Mouse (Mus musculus) CH12.LX (cell line): ENCODE measurements around the gene Chaf1b.

ENCODE experiments used
- BHLHE40 ChIP-seq: IDR thresholded peaks from 2 replicates; pipeline ENCODE4 v1.6.1; 2011; ENCODE audit warnings: mild to moderate bottlenecking, low read depth, low read length, improper control_type of control experiment
- CHD2 ChIP-seq: IDR thresholded peaks from 2 replicates; pipeline ENCODE4 v1.6.1; 2011; ENCODE audit warnings: low read length, improper control_type of control experiment
- CTCF ChIP-seq, 2 experiments: IDR thresholded peaks in 1 of 2; conservative IDR thresholded peaks in 1 of 2; 2 replicates each; pipeline ENCODE4 v1.5.1; 2011 to 2012; ENCODE audit warnings: low read depth in 2 of 2, low read length in 2 of 2, improper control_type of control experiment in 1 of 2, inconsistent platforms in 1 of 2, mild to moderate bottlenecking in 1 of 2, moderate library complexity in 1 of 2
- EP300 ChIP-seq: IDR thresholded peaks from 2 replicates; pipeline ENCODE4 v1.6.1; 2011; ENCODE audit warnings: low read length, improper control_type of control experiment
- GABPA ChIP-seq: IDR thresholded peaks from 2 replicates; pipeline ENCODE4 v1.6.1; 2012; ENCODE audit warnings: low read depth, low read length, improper control_type of control experiment, inconsistent platforms; ENCODE audit not compliant: insufficient replicate concordance
- MAFK ChIP-seq: IDR thresholded peaks from 2 replicates; pipeline ENCODE4 v1.6.1; 2011; ENCODE audit warnings: low read length, improper control_type of control experiment; ENCODE audit not compliant: insufficient replicate concordance
- MAZ ChIP-seq: IDR thresholded peaks from 2 replicates; pipeline ENCODE4 v1.6.1; 2012; ENCODE audit warnings: low read depth, mild to moderate bottlenecking, inconsistent platforms, low read length, improper control_type of control experiment, moderate library complexity
- POLR2A ChIP-seq: IDR thresholded peaks from 2 replicates; pipeline ENCODE4 v1.6.1; 2011; ENCODE audit warnings: low read depth, mild to moderate bottlenecking, improper control_type of control experiment, low read length
- RAD21 ChIP-seq: IDR thresholded peaks from 2 replicates; pipeline ENCODE4 v1.6.1; 2011; ENCODE audit warnings: low read depth, mild to moderate bottlenecking, low read length, improper control_type of control experiment, moderate library complexity
- RCOR1 ChIP-seq: conservative IDR thresholded peaks from 2 replicates; pipeline ENCODE4 v1.6.1; 2012; ENCODE audit warnings: low read depth, mild to moderate bottlenecking, inconsistent platforms, low read length, improper control_type of control experiment
- USF1 ChIP-seq: IDR thresholded peaks from 2 replicates; pipeline ENCODE4 v1.6.1; 2014; ENCODE audit warnings: low read depth, mild to moderate bottlenecking, inconsistent platforms, low read length, improper control_type of control experiment
- USF2 ChIP-seq: conservative IDR thresholded peaks from 2 replicates; pipeline ENCODE4 v1.6.1; 2011; ENCODE audit warnings: low read depth, low read length, improper control_type of control experiment

GRCm38 (mm10) chr16:93932185-93933168, 48.8 kb downstream of the Chaf1b start:
- no peak for TF ChIP-seq BHLHE40
- TF ChIP-seq CTCF (conservative IDR thresholded peaks at IDR 0.05 in 1 of 2, IDR thresholded peaks at IDR 0.05 in 1 of 2; ENCODE audit: low read depth in 2 of 2, low read length in 2 of 2): no peak
- no peak for TF ChIP-seq MAFK
- no peak for TF ChIP-seq MAZ
- TF ChIP-seq USF1: no peak
- TF ChIP-seq RCOR1: no peak
- TF ChIP-seq EP300: no peak
- TF ChIP-seq POLR2A: no peak
- TF ChIP-seq CHD2: no peak
- no peak for TF ChIP-seq RAD21
- TF ChIP-seq GABPA: no peak
- no peak for TF ChIP-seq USF2
